Mouse (Mus musculus) neural tube, embryonic 13.5 days (tissue): ENCODE results near the gene Pafah2. TPM values are rescaled to one million over a fixed set of nuclear protein-coding genes. Genes with fewer than 3 reads are reported as not detected.
A peak's percentile ranks its signal among the peaks of the same experiment; 100 is the strongest.
"Not testable (repeated sequence)": the region's sequence is repeated elsewhere in the genome, so short reads cannot be mapped to it uniquely, and the experiment has no call there.

ENCODE experiments used
- ATAC-seq: fragments of 200-750 bp; cut with Nextera tagmentation; 2 replicates; pipeline ENCODE4 v1.8.0; 2017; ENCODE audit warnings: low read depth, mild to moderate bottlenecking, moderate TSS enrichment, moderate library complexity
- H3K27ac ChIP-seq: fragments of 300-500 bp; sonication (generic); replicated peaks from 2 replicates; pipeline ENCODE4 v1.5.1; 2015; ENCODE audit warnings: moderate library complexity, mild to moderate bottlenecking, inconsistent platforms
- H3K27me3 ChIP-seq: fragments of 300-500 bp; sonication (generic); 2 replicates; pipeline ENCODE4 v1.6.1; 2015; ENCODE audit warnings: mild to moderate bottlenecking, inconsistent platforms
- H3K36me3 ChIP-seq: fragments of 300-500 bp; sonication (generic); 2 replicates; pipeline ENCODE4 v1.6.1; 2015; ENCODE audit warnings: mild to moderate bottlenecking, inconsistent platforms
- H3K4me1 ChIP-seq: fragments of 300-500 bp; sonication (generic); replicated peaks from 2 replicates; pipeline ENCODE4 v1.6.1; 2015; ENCODE audit warnings: inconsistent platforms
- H3K4me2 ChIP-seq: fragments of 300-500 bp; sonication (generic); 2 replicates; pipeline ENCODE4 v1.6.1; 2015; ENCODE audit warnings: inconsistent platforms, mild to moderate bottlenecking, moderate library complexity
- H3K4me3 ChIP-seq: fragments of 300-500 bp; sonication (generic); 2 replicates; pipeline ENCODE4 v1.5.1; 2015; ENCODE audit warnings: mild to moderate bottlenecking, inconsistent platforms
- H3K9ac ChIP-seq: fragments of 300-500 bp; sonication (generic); 2 replicates; pipeline ENCODE4 v1.6.1; 2015; ENCODE audit warnings: moderate library complexity, mild to moderate bottlenecking, inconsistent platforms
- H3K9me3 ChIP-seq: fragments of 300-500 bp; sonication (generic); 2 replicates; pipeline ENCODE4 v1.6.1; 2016; ENCODE audit warnings: inconsistent platforms
- WGBS: fragments of 180-500 bp; shearing (Covaris S2); methylation state at CpG from one replicate; pipeline ENCODE4 v1.1.7; 2015; 5-methylcytosine and 5-hydroxymethylcytosine counted together
- polyA plus RNA-seq: library from polyadenylated mRNA; unstranded; fragments of >200 nt; fragmentation: Nextera tagmentation; extraction: Ambion mirVana; gene quantifications from 2 replicates; pipeline ENCODE4 v1.2.1, GENCODE M21; 2015

Pafah2 gene
- polyA plus RNA-seq, 1 experiment from 2014 or later, result 8.0 TPM

- Histone ChIP-seq H3K4me1 (0 out of 2 replicates have a peak, but pooled peaks cover 7% of the 10 kb centered on the region), H3K4me2 (no peak overlapping the region), H3K36me3 (no peaks in the 10 kb centered on the region), H3K9ac (no peak overlapping the region), H3K9me3 (no peaks in the 10 kb centered on the region), H3K4me3 (no peak overlapping the region), H3K27me3 (peaks cover 3% of the 10 kb centered on the region; the same call in 1 of the 2 replicates), H3K27ac (no peak overlapping the region)
- WGBS, result 31% methylated on average over 10 of the region's 10 CpGs
- ATAC-seq, result no peak
Observed at GRCm38 (mm10) chr4:134378089-134378615, 18.0 kb upstream of the Pafah2 start.

GRCm38 (mm10) chr4:134379510-134379909 lies 16.6 kb upstream of the Pafah2 start:
- Histone ChIP-seq H3K9ac (no peak overlapping the region), H3K9me3 (no peaks in the 10 kb centered on the region), H3K36me3 (no peaks in the 10 kb centered on the region), H3K4me2 (no peak overlapping the region), H3K4me1 (0 out of 2 replicates have a peak, but pooled peaks cover 7% of the 10 kb centered on the region), H3K27me3 (no peaks in the 10 kb centered on the region), H3K4me3 (no peak overlapping the region), H3K27ac (no peak overlapping the region)
- 80% methylated on average over 8 of the region's 8 CpGs for WGBS
- no peak for ATAC-seq

- not testable (repeated sequence) for H3K4me2 ChIP-seq, H3K9ac ChIP-seq, H3K4me3 ChIP-seq, H3K27ac ChIP-seq, H3K9me3 ChIP-seq, H3K36me3 ChIP-seq, H3K27me3 ChIP-seq, H3K4me1 ChIP-seq, ATAC-seq
- 95% methylated on average over 2 of the region's 6 CpGs for WGBS
Observed at GRCm38 (mm10) chr4:134383750-134384149, 12.4 kb upstream of the Pafah2 start, which contains the start of gene Extl1. Extl1 (minus strand) TSS chr4:134383850.

- no peak overlapping the region for H3K4me3 ChIP-seq
- no peak overlapping the region for H3K27ac ChIP-seq
- 0 out of 2 replicates have a peak, but pooled peaks cover under 1% of the 10 kb centered on the region for H3K4me1 ChIP-seq
- 79% methylated on average over 6 of the region's 6 CpGs for WGBS
- H3K36me3 ChIP-seq, result no peaks in the 10 kb centered on the region
- ATAC-seq, result no peak
- no peaks in the 10 kb centered on the region for H3K27me3 ChIP-seq
- H3K4me2 ChIP-seq, result no peak overlapping the region
- no peaks in the 10 kb centered on the region for H3K9me3 ChIP-seq
- no peak overlapping the region for H3K9ac ChIP-seq
Observed at GRCm38 (mm10) chr4:134387268-134387667, 8.9 kb upstream of the Pafah2 start.

- Histone ChIP-seq H3K36me3 (no peaks in the 10 kb centered on the region), H3K27ac (no peak overlapping the region), H3K9ac (no peak overlapping the region), H3K4me2 (no peak overlapping the region), H3K9me3 (no peaks in the 10 kb centered on the region), H3K27me3 (no peaks in the 10 kb centered on the region), H3K4me1 (0 out of 2 replicates have a peak, but pooled peaks cover 4% of the 10 kb centered on the region), H3K4me3 (no peak overlapping the region)
- WGBS, result 13% methylated on average over 5 of the region's 5 CpGs
- no peak for ATAC-seq
Observed at GRCm38 (mm10) chr4:134388397-134388796, 7.7 kb upstream of the Pafah2 start.

- Histone ChIP-seq H3K4me2 (no peak overlapping the region), H3K4me1 (0 out of 2 replicates have a peak, but pooled peaks cover 6% of the 10 kb centered on the region), H3K4me3 (no peak overlapping the region), H3K9ac (no peak overlapping the region), H3K27ac (no peak overlapping the region), H3K36me3 (no peaks in the 10 kb centered on the region), H3K9me3 (no peaks in the 10 kb centered on the region), H3K27me3 (no peaks in the 10 kb centered on the region)
- WGBS, result 81% methylated on average over 1 of the region's 1 CpGs
- ATAC-seq, result no peak
Observed at GRCm38 (mm10) chr4:134391636-134392035, 4.5 kb upstream of the Pafah2 start.

- 16% methylated on average over 8 of the region's 8 CpGs for WGBS
- no peak overlapping the region for H3K4me3 ChIP-seq
- H3K9ac ChIP-seq, result no peak overlapping the region
- no peaks in the 10 kb centered on the region for H3K9me3 ChIP-seq
- no peak for ATAC-seq
- H3K4me2 ChIP-seq, result no peak overlapping the region
- peaks cover 14% of the 10 kb centered on the region for H3K4me1 ChIP-seq
- no peaks in the 10 kb centered on the region for H3K36me3 ChIP-seq
- H3K27me3 ChIP-seq, result no peaks in the 10 kb centered on the region
- no peak overlapping the region for H3K27ac ChIP-seq
Observed at GRCm38 (mm10) chr4:134392595-134392994, 3.5 kb upstream of the Pafah2 start.

- no peak for ATAC-seq
Observed at GRCm38 (mm10) chr4:134393026-134393425, 3.1 kb upstream of the Pafah2 start.

GRCm38 (mm10) chr4:134395142-134395541 lies 978 bp upstream of the Pafah2 start:
- Histone ChIP-seq H3K4me1 (peaks cover 24% of the 10 kb centered on the region), H3K36me3 (no peaks in the 10 kb centered on the region), H3K9ac (peak overlapping the region; percentile 68), H3K27me3 (no peaks in the 10 kb centered on the region), H3K4me3 (no peak overlapping the region), H3K9me3 (no peaks in the 10 kb centered on the region), H3K27ac (no peak overlapping the region), H3K4me2 (no peak overlapping the region)
- ATAC-seq, result no peak
- WGBS, result 92% methylated on average over 7 of the region's 7 CpGs

More at GRCm38 (mm10) chr4:134393026-134393425, 3.1 kb upstream of the Pafah2 start:
- peaks cover 17% of the 10 kb centered on the region for H3K4me1 ChIP-seq
- H3K4me2 ChIP-seq, result 0 out of 2 replicates have a peak overlapping the region, but pooled peaks have one; percentile 5
- H3K27me3 ChIP-seq, result no peaks in the 10 kb centered on the region
- no peaks in the 10 kb centered on the region for H3K9me3 ChIP-seq
- 22% methylated on average over 12 of the region's 12 CpGs for WGBS
- no peaks in the 10 kb centered on the region for H3K36me3 ChIP-seq
- H3K4me3 ChIP-seq, result no peak overlapping the region
- H3K27ac ChIP-seq, result no peak overlapping the region
- H3K9ac ChIP-seq, result no peak overlapping the region

- 37% methylated on average over 7 of the region's 7 CpGs for WGBS
- H3K27ac ChIP-seq, result peak overlapping the region; percentile 30; the same call in 1 of the 2 replicates
Observed at GRCm38 (mm10) chr4:134397121-134397520, 1.0 kb downstream of the Pafah2 start.

GRCm38 (mm10) chr4:134397732-134398131 lies 1.6 kb downstream of the Pafah2 start:
- peaks cover 41% of the 10 kb centered on the region for H3K4me1 ChIP-seq
- no peaks in the 10 kb centered on the region for H3K9me3 ChIP-seq
- H3K4me2 ChIP-seq, result 0 out of 2 replicates have a peak overlapping the region, but pooled peaks have one; percentile 76
- no peaks in the 10 kb centered on the region for H3K36me3 ChIP-seq
- 89% methylated on average over 9 of the region's 9 CpGs for WGBS
- no peak overlapping the region for H3K4me3 ChIP-seq
- H3K9ac ChIP-seq, result no peak overlapping the region
- no peak for ATAC-seq
- no peak overlapping the region for H3K27ac ChIP-seq
- no peaks in the 10 kb centered on the region for H3K27me3 ChIP-seq

More at GRCm38 (mm10) chr4:134397121-134397520, 1.0 kb downstream of the Pafah2 start:
- Histone ChIP-seq H3K4me3 (peak overlapping the region; percentile 50), H3K4me1 (peaks cover 44% of the 10 kb centered on the region), H3K36me3 (no peaks in the 10 kb centered on the region), H3K9me3 (no peaks in the 10 kb centered on the region), H3K27me3 (no peaks in the 10 kb centered on the region), H3K9ac (peak overlapping the region; percentile 76), H3K4me2 (peak overlapping the region; percentile 76)
- ATAC-seq, result no peak

GRCm38 (mm10) chr4:134400206-134400605 lies 4.1 kb downstream of the Pafah2 start:
- 20% methylated on average over 5 of the region's 5 CpGs for WGBS
- no peak for ATAC-seq
- no peaks in the 10 kb centered on the region for H3K27me3 ChIP-seq
- H3K4me1 ChIP-seq, result peaks cover 47% of the 10 kb centered on the region
- no peaks in the 10 kb centered on the region for H3K9me3 ChIP-seq
- H3K4me2 ChIP-seq, result peak overlapping the region; percentile 63
- H3K4me3 ChIP-seq, result peak overlapping the region; percentile 1; the same call in 1 of the 2 replicates
- peak overlapping the region; percentile 6 for H3K27ac ChIP-seq
- peak overlapping the region; percentile 62; the same call in 1 of the 2 replicates for H3K9ac ChIP-seq
- no peaks in the 10 kb centered on the region for H3K36me3 ChIP-seq
